Mouse (Mus musculus) embryo, embryonic 10.5 days (tissue): ENCODE results near the gene Myo7a.

Source experiments
- DNase-seq: peaks from one replicate; pipeline ENCODE4 v3.0.0-alpha.2; 2015; ENCODE audit warnings: low spot score

The Myo7a gene

GRCm38 (mm10) chr7:98103002-98103941 is 16.1 kb downstream of the Myo7a start:
- peak; percentile 90 for DNase-seq

DNA sequence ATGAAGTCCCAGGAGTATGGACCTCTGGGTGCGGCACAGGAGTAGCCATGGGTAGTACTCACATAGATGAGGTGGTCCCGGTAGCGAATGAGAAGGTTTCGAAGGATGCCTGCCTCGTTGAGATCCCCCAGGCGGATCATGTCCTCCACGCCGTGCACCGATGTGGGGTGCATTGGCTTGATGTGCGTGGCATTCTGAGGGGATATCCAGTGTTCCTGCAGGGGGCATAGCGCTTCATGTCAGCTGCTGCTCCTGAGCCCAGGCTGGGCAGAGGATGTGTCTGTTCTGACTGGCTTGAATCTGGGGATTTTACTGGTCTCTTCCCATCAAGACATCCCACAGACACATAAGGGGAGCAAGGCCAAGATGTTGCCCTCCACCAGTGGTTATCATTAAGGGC is 16.8 kb downstream of the Myo7a start:
- DNase-seq: no peak

DNA sequence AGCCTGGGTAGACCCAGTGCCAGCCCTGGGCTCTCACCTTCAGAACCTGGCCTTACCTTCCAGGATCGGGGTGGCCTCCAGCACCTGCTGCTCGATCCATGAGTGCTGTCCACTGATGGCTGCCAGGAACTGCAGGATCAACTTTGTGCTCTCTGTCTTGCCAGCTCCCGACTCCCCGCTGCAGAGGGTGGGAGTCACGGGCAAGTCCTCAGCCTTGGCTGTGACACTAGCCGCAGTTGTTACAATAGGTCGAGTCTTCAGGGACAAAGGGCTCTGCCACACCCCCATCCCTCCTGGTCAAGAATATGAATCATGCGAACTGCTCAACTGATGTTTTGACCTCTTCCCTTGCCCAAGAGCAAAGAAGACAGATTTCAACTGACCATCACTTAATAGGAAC is 21.8 kb downstream of the Myo7a start:
- no peak for DNase-seq

- no peak for DNase-seq
Observed at GRCm38 (mm10) chr7:98095852-98096251, 23.5 kb downstream of the Myo7a start.

- peak; percentile 47 for DNase-seq
Observed at GRCm38 (mm10) chr7:98086346-98086745, 33.0 kb downstream of the Myo7a start.

GRCm38 (mm10) chr7:98085314-98085713 is 34.0 kb downstream of the Myo7a start:
- no peak for DNase-seq

DNA sequence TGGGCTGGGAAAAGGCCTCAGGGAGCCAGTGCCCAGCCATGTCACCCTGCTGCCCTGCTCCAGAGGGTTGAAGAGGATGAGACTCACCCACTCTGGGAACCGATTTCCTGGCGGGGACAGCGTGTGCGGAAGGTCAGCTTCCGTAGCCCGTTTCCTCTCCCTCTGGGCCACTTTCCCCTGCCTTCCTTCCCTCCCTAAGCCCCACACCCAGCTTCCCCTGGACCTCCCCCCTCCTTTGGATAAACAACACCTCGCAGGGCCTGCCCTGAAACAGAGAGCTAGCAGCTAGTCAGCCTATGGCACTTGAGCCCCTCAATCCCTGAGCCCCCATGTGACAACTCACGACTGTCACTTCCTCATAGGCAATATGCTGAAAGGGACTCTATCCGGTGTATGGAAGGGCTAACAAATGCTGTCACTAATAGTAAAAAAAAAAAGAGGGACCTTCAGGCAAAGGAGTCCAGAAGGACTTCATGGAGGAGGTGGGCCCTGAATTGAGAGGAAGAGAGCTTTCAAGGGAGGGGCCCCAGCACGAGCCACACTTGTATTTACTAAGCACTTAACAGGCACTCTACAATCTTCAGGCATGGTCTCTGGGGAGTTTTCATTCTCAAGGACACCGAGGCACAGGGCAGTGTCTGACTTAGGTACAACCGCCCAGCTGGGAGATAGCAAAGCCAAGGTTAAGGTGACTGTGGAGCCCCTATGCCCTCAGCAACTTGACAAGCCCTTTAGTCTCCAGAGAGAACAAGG is 34.6 kb downstream of the Myo7a start:
- peak; percentile 11 for DNase-seq

DNA sequence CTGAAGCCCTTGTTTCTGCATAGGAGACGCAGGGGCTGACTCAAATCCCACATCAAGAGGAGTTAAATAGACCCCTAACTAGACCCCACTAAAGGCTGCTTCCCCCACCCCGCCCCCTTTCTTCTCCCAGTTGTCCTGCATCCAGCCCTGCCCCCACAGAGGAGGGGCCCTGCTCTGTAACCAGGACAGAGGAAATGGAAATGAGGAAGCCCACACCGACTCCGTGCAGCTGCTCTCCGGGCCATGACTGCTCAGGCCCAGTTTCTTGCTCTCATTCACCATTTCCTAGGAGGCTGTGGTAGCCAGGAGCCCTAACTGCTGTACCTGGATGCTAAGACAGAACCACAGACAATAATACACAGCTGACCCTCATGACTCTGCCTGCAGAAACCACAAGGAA is 36.9 kb downstream of the Myo7a start:
- DNase-seq: peak; percentile 36

- no peak for DNase-seq
Observed at GRCm38 (mm10) chr7:98077453-98077852, 41.9 kb downstream of the Myo7a start.

DNA sequence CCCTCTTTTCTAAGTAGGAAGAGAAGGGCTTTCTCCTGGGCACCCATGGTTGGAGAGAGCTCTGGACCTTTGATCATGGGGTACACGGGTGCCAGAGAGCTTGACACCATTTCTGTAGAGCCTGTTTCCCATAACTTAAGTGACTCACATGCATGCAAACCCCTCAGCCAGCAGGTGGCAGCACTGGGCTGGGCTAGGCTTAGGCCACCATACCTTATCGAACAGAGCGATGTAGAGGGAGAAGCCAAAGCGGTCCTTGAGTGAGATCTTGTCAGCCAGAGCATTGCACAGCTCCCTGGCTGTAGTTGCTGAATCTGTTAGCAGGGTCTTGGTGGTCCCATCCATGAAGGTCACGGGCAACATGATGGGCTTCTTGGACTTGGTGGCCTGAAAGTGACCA is 47.7 kb downstream of the Myo7a start:
- peak; percentile 93 for DNase-seq

DNA sequence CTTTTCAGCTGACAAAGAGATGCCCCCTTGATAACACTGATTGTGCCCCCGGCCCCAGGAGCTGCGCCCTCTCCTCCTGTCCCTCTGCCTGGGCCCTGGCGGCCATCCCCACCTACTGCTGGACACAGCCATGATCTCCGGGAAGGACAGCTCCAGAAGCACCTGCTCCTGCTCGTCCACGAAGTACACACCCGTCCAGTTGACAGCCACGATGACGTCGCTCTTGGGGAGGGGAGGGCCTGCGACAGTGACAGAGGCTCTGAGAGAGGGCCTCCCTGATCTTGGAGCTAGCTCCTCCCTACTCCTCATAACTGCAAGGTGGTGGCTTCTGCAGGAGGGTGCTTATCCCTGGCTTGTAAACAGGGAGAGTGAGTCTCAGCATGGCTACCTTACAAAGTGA is 53.1 kb downstream of the Myo7a start:
- DNase-seq: no peak

GRCm38 (mm10) chr7:98054942-98055341 is 64.4 kb downstream of the Myo7a start:
- no peak for DNase-seq

DNA sequence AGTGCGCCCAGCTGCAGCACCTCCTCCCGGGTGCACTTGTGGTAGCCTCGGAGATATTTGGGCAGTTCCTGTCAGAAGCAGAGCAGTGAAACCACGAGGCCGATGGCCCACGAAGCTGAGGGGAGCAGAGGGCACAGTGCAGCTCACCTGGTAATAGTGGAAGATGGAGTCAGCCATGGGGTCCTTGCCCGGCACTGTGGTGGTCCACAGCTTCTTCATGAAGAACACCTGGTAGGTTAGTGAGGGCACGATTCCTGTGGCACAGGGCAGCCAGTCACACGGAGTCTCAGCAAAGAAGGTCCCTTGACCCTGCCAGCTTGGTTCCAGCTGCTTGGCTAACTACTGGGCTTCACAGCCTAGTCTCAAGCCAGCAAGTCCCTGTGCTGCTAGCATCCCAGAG is 64.9 kb downstream of the Myo7a start:
- DNase-seq: no peak

GRCm38 (mm10) chr7:98051980-98052379 is 67.3 kb downstream of the Myo7a start:
- DNase-seq: peak; percentile 76

DNA sequence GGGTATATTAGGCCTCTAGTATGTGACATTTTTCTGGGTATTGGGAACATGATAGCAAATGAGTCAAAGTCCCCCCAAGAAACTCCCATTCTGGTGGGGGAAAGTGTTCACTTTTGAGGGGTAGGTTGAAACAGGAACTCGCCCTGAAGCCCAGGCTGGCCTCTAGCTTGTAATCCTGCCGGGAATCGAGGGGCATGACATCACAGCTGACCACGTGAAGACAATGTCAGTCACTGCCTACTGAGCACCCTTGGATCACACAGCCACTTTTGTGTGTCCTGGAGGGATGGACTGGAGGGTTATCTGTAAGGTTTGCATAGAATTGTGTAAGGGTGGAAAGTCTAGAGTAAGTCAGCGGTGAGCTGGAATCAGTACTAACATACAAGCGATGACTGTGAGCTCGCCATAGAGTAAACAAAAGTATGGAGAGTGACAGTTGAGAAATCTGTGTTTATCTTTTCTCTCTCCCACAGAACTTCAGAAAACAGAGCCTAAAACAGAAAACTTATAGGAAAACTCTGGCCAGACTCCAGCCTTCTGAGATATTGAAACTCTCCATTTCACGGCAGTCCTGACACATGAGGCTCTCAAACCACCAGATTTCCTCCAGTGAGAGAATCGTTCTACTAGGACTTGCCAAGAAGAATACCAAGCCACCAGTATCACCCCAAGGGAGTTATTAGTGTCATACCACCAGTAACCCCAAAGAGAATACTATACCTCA is 71.1 kb downstream of the Myo7a start:
- no peak for DNase-seq

GRCm38 (mm10) chr7:98002617-98003016 is 116.7 kb downstream of the Myo7a start:
- no peak for DNase-seq
